Mouse (Mus musculus): Measurements from ENCODE around the gene Acsm2. TPM values are rescaled to one million over a fixed set of nuclear protein-coding genes. Genes with fewer than 3 reads are reported as not detected.
"Not testable (repeated sequence)": the region's sequence is repeated elsewhere in the genome, so short reads cannot be mapped to it uniquely, and the experiment has no call there.

Gene Acsm2
- total RNA-seq, 2 experiments from 2014 or later = not detected

DNA sequence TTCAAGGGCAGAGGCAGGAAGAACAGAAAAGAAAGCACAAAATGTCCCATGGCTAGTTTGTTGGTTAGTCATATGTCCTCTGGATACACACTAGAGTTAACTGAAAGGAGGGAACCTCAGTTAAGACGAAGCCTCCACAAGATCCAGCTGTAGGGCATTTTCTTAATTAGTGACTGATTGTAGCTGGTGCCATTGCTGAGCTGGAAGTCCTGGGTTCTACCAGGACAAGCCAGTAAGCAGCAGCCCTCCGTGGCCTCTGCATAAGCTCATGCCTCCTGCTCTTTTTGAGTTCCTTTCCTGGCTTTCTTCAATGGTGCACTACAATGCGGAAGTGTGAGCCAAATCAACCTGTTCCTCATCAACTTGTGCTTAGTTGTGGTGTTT lies 6.3 kb downstream of the Acsm2 start:
- no peak for DNase-seq (ENCODE audit: extremely low spot score in 1 of 2, low spot score in 1 of 2)

DNA sequence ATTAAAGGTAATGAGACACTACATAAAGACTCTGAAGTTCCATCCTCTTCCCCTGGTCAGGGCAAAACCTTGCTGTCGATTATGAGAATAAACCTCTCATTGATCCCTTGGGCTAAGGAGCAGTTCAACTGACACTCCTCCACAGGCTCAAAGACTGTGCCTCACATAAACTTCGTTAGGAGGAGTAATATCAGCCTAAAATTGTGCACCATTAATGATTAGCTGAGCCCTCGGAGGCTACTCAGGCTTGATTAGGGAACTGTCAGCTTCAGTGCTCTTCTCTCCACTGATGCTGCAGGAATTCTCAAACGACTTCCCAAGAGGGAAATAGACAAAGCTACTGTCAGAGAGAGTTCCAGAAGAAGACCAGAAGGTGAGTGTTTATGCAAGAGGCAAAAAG lies 7.3 kb downstream of the Acsm2 start:
- DNase-seq (ENCODE audit: extremely low spot score in 1 of 2, low spot score in 1 of 2) = no peak

- not testable (repeated sequence) for DNase-seq (ENCODE audit: extremely low spot score in 1 of 2, low spot score in 1 of 2)
These were observed 8.3 kb downstream of the Acsm2 start for GRCm38 (mm10) chr7:119562476-119562875.

- DNase-seq (ENCODE audit: extremely low spot score in 1 of 2, low spot score in 1 of 2) = no peak
These were observed 40.5 kb downstream of the Acsm2 start for GRCm38 (mm10) chr7:119594530-119595107.

DNA sequence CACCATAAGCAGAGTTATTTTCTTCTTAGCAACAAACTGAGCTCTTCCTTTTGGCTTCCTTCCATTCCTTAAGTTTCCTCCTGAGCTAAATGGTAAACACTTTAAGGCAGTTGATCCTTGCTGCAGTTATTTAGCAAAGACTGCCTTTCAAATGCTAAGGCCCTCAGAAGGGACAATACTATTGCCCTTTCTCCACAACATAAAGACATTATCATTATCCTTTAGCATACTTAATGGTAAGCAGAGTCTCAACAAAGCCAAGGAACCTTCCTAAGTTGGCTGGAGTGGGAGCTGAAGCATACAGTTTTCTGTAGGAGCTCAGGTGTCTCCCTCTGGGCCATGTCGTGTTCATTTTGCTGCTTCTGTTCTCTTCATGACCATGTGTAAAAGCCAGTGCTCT lies 41.2 kb downstream of the Acsm2 start:
- no peak for DNase-seq (ENCODE audit: extremely low spot score in 1 of 2, low spot score in 1 of 2)

DNA sequence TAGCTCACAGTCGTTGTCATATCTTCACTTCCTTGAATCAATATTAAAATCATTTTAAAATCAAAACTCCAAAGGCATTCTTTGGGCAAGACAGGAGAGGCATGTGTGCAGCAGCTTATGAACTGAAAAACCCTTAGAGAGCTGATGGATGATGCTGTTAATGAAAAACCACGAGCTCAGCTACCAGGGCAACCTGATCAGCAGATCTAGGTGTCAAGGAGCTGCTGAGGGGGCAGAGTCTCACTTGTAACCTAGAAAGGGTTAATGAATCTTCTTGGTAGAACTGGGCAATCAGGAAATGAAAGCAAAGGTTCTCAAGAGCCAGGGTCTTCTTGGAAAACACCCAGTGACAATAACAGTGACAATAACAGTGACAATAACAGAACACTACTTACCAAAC lies 42.4 kb downstream of the Acsm2 start:
- DNase-seq (ENCODE audit: extremely low spot score in 1 of 2, low spot score in 1 of 2) = no peak

DNA sequence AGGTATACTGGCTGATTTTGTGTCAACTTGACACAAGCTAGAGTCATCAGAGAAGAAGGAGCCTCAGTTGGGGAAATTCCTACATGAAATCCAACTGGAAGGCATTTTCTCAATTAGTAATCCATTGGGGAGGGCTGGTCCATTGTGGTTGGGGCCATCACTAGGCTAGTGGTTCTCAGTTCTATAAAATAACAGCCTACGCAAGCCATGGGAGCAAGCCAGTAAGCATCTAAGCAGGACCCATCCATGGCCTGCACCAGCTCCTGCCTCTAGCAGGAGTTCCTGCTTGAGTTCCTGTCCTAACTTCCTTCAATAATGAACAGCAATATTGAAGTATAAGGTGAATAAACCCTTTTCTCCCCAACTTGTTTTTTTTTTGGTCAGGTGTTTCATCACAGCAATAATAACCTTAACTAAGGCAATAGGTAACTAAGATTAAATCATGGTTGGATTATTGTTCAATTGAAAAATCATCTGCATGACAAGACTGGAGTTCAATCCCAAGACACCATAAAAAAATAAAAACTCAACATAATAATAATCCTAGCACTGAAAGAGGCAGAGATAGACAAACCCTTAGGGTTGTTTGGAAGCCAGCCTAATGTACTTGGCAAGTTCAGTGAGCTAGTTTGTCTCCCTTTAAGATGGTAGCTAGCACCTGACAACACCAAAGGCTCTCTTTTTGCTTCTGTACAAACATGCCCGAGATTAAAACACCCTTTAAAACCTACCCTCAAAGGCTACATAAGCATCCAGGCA lies 47.2 kb downstream of the Acsm2 start:
- DNase-seq (ENCODE audit: extremely low spot score in 1 of 2, low spot score in 1 of 2) = no peak

- no peak for DNase-seq (ENCODE audit: extremely low spot score in 1 of 2, low spot score in 1 of 2)
These were observed 47.8 kb downstream of the Acsm2 start for GRCm38 (mm10) chr7:119601954-119602317.

- DNase-seq (ENCODE audit: extremely low spot score in 1 of 2, low spot score in 1 of 2) = no peak
These were observed 50.9 kb downstream of the Acsm2 start for GRCm38 (mm10) chr7:119604903-119605483.

- no peak for DNase-seq (ENCODE audit: extremely low spot score in 1 of 2, low spot score in 1 of 2)
These were observed 52.0 kb downstream of the Acsm2 start for GRCm38 (mm10) chr7:119605926-119606663.

GRCm38 (mm10) chr7:119606664-119607076 lies 52.5 kb downstream of the Acsm2 start, which contains the start of gene Acsm1:
TSS of gene Acsm1 (plus strand) at chr7:119607026.
- DNase-seq (ENCODE audit: extremely low spot score in 1 of 2, low spot score in 1 of 2) = no peak

GRCm38 (mm10) chr7:119607796-119608515 lies 53.8 kb downstream of the Acsm2 start:
- no peak for DNase-seq (ENCODE audit: extremely low spot score in 1 of 2, low spot score in 1 of 2)

DNA sequence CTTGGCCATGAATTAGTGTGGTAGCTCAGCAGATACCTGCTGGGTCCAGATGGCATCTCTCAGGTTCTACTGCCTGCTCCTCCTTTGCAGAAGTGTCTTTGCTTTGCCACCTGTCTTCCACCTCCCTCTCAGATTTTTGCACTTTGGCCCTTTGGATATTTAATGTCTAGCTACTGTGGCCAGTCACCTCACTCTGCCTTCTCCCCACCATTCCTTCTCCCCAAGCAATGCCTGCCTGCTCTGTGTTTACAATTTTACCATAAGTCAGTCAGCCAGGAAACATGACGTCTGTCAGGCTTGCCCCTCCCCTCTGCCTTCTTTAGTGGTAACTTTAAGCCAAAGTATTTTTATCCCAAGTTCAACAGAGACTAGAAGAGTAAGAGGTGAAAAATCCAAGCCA lies 62.4 kb downstream of the Acsm2 start:
- no peak for DNase-seq (ENCODE audit: extremely low spot score in 1 of 2, low spot score in 1 of 2)

DNA sequence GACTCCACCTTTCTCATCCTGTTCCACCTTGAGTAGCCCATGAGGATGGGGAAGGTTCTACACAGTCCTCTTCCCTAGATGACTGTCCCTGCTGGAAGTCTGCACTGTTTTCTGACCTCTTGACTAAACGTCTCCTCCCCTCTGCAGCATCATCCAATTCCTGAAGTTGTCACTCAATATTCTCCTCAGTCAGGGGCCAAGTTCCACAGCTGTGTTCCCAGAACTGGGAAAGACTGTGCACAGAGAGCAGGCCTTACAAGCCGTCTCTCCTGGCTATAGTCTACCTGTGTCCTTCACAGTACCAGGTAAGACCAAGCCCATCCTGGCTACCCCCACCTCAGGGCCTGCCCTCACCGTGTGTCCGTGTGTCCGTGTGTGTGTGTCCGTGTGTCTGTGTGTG lies 63.5 kb downstream of the Acsm2 start:
- no peak for DNase-seq (ENCODE audit: extremely low spot score in 1 of 2, low spot score in 1 of 2)

GRCm38 (mm10) chr7:119618209-119618935 lies 64.2 kb downstream of the Acsm2 start:
- no peak for DNase-seq (ENCODE audit: extremely low spot score in 1 of 2, low spot score in 1 of 2)

GRCm38 (mm10) chr7:119620157-119620556 lies 66.0 kb downstream of the Acsm2 start:
- DNase-seq (ENCODE audit: extremely low spot score in 1 of 2, low spot score in 1 of 2) = no peak

DNA sequence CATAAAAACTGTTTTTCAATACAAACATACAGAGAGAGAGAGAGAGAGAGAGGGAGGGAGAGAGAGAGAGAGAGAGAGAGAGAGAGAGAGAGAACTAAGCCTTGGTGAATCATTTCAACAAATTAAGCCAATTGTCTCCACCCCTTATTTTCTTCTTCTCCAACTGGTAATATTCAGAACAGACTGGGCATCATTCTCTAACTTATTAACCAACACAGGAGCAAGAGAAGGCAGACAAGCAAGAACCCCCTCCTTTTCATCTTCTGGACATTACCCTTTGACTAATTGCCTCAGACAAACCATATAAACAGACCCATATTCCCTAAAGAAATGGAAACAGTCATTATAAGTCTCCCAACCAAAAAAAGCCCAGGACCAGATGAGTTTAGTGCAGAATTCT lies 84.6 kb downstream of the Acsm2 start:
- no peak for DNase-seq (ENCODE audit: extremely low spot score in 1 of 2, low spot score in 1 of 2)

DNA sequence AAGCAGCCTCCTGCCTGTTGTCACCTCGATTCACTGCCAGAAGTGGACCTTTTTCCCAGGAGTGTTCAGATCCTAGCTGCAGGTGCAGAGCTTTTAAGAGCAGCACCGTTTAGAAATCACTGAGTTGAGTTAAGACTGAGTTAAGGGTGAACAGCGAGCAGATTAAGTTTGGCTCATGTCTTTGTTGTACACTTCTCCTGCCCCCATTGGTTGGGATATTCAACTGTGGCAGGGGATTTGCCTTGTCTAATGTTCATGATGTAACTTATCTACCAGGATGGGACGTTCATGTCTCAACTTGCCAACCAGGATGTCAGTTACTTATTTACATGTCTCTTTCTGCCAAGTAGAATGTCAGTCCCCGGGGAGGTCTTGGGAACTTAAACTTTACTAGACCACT lies 88.2 kb downstream of the Acsm2 start:
- DNase-seq (ENCODE audit: extremely low spot score in 1 of 2, low spot score in 1 of 2) = no peak

Measured in layer of hippocampus, postnatal 25 days (tissue).